Mouse (Mus musculus) liver (tissue): ENCODE results near the gene Mef2b.
A peak's percentile ranks its signal among the peaks of the same experiment; 100 is the strongest.

Experiments
- DNase-seq: peaks from one replicate; pipeline ENCODE4 v3.0.0-alpha.2; 2020; ENCODE audit warnings: mixed read lengths

Mef2b gene

GRCm38 (mm10) chr8:70134931-70135330 lies 4.6 kb upstream of the Mef2b start:
- no peak for DNase-seq

- DNase-seq, result no peak
These were observed 2.9 kb upstream of the Mef2b start for GRCm38 (mm10) chr8:70136591-70136990.

DNA sequence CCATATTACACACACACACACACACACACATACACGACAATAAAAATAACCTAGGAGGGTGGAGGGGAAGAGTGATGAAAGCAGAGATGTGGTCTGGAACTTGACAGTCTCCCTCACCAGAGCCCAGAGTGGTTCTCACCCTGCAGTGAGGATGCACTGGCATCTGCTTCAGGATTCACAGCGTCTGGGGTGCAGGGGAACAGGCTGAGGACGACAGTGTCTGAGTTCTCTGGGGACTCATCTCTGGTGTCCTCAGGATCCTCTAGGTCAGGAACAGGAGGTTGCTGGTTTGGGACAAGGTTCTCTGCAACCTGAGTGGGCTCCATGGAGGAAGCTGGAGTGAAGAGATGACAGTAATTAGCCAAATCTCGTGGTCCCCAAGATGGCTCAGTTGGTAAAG lies 1.6 kb upstream of the Mef2b start:
- DNase-seq, result no peak

DNA sequence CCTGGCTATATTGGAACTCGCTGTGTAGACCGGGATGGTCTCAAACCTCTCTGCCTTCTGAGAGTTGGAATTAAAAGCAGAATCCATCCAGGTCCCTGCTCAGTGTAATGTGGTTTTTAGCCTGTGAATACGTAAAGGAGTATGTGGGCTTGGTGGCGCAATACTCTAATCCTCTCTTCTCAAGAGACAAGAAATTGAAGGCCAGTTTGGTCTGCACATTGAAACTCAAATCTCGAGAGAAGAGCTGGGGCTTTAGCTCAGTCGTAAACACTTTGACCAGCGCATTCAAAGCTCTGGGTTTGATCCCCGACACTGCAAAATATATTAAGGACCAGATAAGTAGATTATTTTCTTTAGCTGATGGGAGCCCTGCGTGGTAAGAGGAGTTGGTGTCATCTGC lies 470 bp downstream of the Mef2b start:
- no peak for DNase-seq

DNA sequence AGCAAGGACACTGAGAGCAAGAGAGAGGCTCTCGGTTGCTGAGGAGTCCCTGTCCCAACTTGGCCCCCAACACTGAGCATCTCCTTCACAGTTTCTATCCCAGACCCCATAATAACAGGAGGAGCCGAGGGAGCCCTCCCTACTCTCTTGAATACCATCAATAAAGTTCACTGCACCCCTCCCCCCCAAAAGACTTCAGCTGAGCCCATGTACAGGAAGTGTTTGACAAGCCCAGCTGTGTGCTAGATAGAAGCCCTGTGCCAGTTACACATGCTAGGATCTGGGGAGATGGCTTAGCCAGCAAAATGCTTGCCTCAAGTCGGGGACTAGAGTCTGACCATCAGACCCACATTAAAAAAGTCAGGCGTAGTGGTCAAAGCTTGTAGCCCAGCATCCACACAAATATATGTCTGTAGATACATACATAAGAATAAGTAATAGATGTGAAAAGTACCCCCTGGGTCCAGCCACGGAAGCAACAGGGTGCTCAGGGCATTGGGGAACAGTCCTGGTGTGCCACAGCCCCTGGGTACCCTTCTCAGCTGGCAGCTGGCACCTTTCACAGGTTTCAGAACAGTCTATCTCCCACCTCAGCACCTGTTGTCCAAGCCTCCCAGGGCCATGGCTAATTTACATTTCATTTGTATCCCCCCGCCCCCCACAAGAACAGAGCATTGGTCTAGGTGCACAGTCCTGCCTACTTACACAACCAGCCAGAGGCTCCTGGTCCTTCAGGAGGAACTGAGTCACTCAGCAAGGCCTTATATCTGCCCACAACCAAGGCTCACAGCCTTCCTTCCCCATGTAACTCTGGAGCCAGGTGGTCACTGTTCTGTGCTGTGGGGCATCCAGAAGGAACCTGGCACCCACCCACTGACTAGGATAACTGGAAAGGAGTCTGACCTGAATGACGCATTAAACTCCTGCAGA lies 8.4 kb downstream of the Mef2b start:
- no peak for DNase-seq

- peak; percentile 53 for DNase-seq
These were observed 10.6 kb downstream of the Mef2b start for GRCm38 (mm10) chr8:70150158-70150557.

DNA sequence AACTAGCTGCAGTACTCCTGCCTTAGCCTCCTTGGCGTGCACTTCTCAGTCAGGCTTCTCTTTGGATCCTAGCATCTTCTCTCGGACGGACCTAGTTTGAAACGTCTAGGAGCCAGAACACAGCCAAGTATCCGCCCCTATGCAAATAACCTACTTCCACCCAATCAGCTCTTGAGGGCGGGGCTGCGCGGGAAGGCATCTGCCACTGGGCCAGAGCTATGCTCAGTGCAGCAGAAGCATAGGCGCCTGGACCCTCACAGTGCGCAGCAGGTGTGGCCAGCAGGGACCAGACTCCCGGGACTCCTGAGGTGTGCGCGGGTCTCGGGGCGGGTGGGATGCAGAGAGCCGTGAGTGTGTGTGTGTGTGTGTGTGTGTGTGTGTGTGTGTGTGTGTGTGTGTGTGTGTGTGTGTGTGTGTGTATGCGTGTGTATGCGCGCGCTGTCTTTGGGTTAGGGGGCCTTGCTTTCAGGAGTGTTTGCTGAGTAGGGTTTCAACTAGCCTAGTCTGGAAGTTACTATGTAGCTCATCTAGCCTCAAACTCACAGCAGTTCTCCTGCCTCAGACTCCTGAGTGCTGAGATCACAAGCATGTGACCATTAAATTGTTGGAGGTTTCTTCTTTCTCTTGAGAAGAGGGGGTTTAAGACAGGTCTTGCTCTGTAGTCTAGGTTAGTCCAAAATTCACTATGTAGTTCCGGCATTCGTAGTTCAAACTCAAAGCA lies 13.2 kb downstream of the Mef2b start:
- peak; percentile 89 for DNase-seq

DNA sequence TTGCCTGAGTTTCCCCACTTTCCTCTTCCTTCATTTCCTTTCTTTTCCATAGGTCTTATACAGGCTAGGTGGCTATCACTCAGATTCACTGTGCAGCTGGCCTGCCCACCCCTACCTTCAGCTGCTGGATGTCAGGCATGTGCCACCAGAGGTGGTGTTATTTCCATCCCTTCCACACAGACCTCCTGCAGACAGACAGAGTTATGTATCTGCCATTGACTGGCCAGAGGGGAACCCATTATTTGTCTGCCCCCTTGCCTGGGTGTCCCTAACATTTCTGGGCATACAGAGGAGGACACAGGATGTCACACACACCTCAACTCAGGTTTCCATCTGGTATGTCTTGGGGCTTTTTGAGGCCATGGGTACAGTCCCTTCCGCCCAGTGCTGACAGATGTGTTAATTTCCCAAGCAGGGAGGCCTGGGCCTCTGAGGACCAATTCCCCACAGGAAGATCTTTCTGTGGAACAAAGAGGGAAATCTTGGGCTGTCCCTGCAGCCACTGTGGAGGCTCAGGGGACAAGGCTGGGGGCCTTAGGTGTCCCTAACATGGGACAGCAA lies 17.8 kb downstream of the Mef2b start:
- no peak for DNase-seq

DNA sequence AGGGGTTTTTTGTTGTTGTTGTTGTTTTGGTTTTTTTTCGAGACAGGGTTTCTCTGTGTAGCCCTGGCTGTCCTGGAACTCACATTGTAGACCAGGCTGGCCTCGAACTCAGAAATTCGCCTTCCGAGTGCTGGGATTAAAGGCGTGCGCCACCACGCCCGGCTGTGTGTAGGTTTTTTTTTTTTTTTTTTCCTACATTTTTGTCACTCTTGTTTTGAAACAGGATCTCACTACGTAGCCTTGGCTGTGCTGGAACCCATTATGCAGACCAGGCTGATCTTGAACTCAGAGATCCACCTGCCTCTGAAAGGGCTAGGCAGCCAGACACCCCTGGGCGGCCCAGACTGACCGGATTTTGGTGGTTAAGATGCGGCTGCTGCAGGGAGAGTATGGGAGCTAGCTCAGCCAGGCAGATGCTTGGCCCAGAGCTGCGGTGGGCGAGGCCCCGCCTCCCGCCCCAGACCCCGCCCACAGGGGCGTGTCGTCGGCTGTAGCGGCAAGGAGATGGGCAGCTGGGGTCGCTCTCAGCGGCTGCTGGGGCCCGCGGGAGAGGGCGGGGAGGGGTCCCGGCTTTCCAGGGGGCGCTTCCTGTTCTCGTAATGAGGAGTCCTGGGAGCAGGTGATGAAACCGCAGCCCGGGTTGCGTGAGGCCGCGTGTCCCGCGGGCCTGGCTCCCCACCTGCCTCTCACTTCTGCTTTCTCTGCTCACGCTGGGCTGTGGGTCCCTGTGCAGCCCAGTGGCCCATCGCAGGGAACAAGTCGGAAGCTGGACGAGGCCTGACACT lies 18.8 kb downstream of the Mef2b start:
- DNase-seq, result peak; percentile 87

DNA sequence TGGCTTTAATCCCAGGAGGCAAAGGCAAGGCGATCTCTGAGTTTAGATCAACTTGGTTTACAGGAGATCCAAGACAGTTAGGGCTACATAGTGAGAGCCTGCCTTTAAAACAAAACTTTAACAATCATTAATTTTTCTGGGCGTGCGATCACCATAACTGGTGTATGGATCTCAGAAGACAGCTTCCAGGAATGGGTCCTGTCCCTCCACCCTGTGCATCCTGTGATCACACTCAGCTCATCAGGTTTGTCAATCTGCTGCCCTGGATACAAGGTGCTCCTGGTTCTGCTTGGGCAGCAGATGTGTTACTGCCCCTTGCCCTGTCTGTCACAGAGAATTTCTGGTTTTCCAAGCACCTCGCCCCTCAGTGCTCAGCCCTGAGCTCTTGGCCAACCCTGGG lies 19.7 kb downstream of the Mef2b start:
- no peak for DNase-seq

DNA sequence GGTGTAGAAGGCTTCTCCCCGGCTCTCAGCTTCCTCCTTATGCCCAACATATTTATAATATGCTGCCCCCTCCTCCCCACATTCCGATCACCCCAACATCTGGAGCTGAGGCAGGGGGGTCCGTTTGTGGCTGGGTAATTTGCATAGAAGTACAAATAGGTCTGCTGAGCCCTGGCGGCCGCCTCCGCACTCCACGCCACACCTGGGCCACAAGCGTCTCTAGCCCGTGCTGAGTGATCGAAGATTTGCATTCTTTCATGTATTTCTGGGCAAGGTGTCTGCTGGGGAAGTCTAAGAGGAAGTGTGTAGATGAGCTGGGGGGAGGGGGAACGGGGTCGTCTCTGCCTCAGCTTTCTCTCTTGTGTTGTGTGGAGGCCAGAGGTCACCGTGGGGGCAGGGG lies 20.5 kb downstream of the Mef2b start:
- no peak for DNase-seq

- no peak for DNase-seq
These were observed 23.8 kb downstream of the Mef2b start for GRCm38 (mm10) chr8:70163316-70163715.

GRCm38 (mm10) chr8:70166504-70167110 lies 27.1 kb downstream of the Mef2b start:
- peak; percentile 77 for DNase-seq

DNA sequence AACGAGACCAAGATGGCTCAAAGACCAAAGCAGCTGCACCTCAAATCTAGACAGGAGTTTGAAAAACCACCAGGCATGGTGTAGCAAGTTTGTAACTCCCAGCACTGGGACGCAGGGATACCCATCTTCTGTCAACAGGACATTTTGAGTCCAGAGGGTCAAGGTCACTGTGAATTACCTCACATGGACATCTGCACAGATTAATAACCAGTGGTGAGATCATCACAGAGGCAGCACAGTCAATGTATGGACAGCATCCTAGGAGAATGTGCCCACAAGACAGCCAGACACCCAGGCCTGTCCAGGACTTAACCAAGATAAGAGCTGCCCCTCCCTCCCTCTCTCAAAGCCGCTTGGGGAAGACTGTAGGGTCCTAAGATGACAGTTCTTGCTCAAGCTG lies 30.6 kb downstream of the Mef2b start:
- no peak for DNase-seq

- DNase-seq, result no peak
These were observed 31.2 kb downstream of the Mef2b start for GRCm38 (mm10) chr8:70170748-70171147.

GRCm38 (mm10) chr8:70171240-70171639 lies 31.7 kb downstream of the Mef2b start:
- peak; percentile 34 for DNase-seq

DNA sequence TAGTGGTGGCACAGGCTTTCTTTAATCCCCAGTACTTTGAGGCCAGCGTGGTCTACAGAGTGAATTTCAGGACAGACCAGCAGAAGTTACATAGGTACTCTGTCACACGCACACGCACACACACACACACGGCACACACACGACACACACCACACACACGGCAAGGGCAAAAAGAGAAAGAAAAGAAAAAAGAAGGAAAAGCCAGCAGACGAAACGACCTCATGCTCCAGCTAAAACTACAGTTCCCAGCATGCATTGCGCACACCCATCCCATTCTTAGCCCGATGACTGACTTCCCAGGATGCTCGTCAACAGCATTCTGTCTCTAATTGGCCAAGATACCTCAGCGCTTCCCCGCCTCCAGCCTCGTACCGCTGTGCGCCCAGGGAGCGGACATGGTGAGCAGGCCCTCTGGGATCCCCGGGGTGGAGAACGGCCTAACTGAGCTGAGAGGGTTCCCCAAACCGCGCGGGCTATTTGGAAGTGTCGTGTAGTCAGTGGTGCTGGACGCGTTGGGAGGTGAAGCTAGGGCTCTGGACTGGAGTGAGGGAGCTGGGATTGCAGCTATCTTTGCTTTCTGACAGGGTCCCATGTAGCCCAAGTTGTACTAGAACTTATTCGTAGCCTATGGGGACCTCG lies 32.7 kb downstream of the Mef2b start, which contains the start of gene Tmem161a:
Gene Tmem161a (plus strand): TSS at position 314 of the 639 bp plus-strand sequence.
- DNase-seq, result peak; percentile 94

DNA sequence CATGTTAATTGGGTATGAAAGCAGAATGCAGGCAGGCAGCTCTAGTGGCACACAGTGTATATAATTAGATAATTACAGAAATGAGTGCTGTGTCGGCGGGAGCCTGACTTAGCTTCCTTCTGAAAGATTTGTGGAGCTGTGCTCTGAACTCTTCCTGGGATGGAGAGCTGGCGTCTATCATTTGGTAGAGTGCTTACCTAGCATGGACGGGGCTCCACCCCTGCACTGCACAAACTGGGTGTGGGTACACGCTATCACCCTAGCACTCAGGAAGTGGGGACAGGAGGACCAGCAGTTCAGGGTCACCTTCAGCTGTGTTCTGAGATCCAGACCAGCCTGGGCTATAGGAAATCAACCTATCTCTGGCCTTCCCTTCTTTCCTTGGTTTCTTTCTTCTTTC lies 33.8 kb downstream of the Mef2b start:
- DNase-seq, result peak; percentile 77

DNA sequence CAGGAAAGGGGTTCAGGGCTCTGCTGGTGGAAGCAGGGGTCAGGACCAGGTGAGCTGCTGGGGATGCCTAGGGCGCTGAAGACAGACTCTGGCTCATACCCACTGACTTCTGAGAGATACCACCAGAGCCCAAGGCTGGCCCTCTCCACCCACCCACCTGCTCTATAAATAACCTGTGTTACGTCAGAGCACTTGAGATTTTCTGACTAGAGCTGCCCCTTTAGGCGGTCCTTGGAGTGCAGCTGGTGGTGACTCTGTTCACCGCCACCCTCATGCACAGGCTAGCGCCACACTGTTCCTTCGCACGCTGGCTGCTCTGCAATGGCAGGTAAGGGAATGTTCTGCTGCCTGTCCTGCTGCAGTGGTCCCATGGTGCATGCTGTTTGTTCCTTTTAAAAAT lies 34.6 kb downstream of the Mef2b start:
- no peak for DNase-seq

- DNase-seq, result no peak
These were observed 38.7 kb downstream of the Mef2b start for GRCm38 (mm10) chr8:70178231-70178630.

DNA sequence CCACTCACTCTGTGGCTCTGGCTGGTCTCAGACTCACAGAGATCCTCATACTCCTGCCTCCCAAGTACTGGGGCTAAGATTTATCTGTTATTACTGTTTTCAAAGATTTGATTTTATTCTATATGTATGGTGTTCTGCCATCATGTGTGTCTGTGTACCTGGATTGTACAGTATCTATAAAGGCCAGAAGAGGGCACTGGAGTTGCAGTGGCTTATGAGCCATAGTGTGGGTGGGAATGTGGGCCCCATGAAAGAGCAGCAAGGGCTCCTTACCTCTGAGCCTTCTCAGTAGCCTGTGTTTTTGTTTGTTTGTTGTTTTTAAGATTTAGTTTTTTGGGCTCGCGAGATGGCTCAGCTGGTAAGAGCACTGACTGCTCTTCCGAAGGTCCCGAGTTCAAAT lies 39.6 kb downstream of the Mef2b start:
- no peak for DNase-seq
